Mouse (Mus musculus) limb, embryonic 13.5 days (tissue): Measurements from ENCODE around the gene Polrmt. TPM values are rescaled to one million over a fixed set of nuclear protein-coding genes. Genes with fewer than 3 reads are reported as not detected.

ENCODE experiments used
- ATAC-seq: fragments of 200-750 bp; cut with Nextera tagmentation; 2 replicates; pipeline ENCODE4 v1.8.0; 2017; ENCODE audit warnings: low read depth, moderate number of reproducible peaks, moderate TSS enrichment; ENCODE audit not compliant: low FRiP score
- H3K27ac ChIP-seq: fragments of 300-500 bp; sonication (generic); 2 replicates; pipeline ENCODE4 v1.5.1; 2015; ENCODE audit warnings: inconsistent platforms, mild to moderate bottlenecking, moderate library complexity
- H3K27me3 ChIP-seq: fragments of 300-500 bp; sonication (generic); 2 replicates; pipeline ENCODE4 v1.6.1; 2015; ENCODE audit warnings: mild to moderate bottlenecking, inconsistent platforms
- H3K36me3 ChIP-seq: fragments of 300-500 bp; sonication (generic); 2 replicates; pipeline ENCODE4 v1.6.1; 2015; ENCODE audit warnings: inconsistent platforms, mild to moderate bottlenecking, moderate library complexity
- H3K4me1 ChIP-seq: fragments of 300-500 bp; sonication (generic); 2 replicates; pipeline ENCODE4 v1.6.1; 2015; ENCODE audit warnings: inconsistent platforms
- H3K4me2 ChIP-seq: fragments of 300-500 bp; sonication (generic); replicated peaks from 2 replicates; pipeline ENCODE4 v1.6.1; 2015; ENCODE audit warnings: inconsistent platforms, mild to moderate bottlenecking, moderate library complexity
- H3K4me3 ChIP-seq: fragments of 300-500 bp; sonication (generic); 2 replicates; pipeline ENCODE4 v1.5.1; 2015; ENCODE audit warnings: moderate library complexity, mild to moderate bottlenecking, inconsistent platforms
- H3K9ac ChIP-seq: fragments of 300-500 bp; sonication (generic); 2 replicates; pipeline ENCODE4 v1.6.1; 2015; ENCODE audit warnings: mild to moderate bottlenecking, inconsistent platforms
- H3K9me3 ChIP-seq: fragments of 300-500 bp; sonication (generic); 2 replicates; pipeline ENCODE4 v1.6.1; 2016; ENCODE audit warnings: inconsistent platforms
- WGBS: fragments of 180-500 bp; shearing (Covaris S2); methylation state at CpG from one replicate; pipeline ENCODE4 v1.1.7; 2015; 5-methylcytosine and 5-hydroxymethylcytosine counted together
- polyA plus RNA-seq: library from polyadenylated mRNA; unstranded; fragments of >200 nt; fragmentation: Nextera tagmentation; extraction: Ambion mirVana; gene quantifications from 2 replicates; pipeline ENCODE4 v1.2.1, GENCODE M21; 2015

The Polrmt gene
- polyA plus RNA-seq, 1 experiment from 2014 or later, result 49.4 TPM

DNA sequence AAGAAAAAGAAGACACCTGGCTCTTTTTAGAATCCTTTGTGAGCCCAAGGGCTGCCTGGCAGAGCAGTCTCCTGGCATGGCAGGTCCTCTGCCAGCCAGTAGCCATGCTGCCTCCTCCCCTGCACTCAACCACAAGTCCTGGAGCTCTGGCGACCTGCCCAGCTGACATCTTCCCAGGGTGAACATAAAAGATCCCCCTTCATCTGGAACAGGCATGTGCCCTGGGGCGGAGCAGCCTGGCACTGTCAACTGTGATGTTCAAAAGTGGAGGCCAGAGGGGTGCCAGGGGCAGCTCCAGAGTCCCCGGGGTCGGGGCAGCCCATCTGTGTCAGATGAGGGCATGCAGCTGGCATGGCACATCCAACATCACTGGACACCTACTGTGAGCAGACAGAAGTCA lies 31.4 kb downstream of the Polrmt start:
- Histone ChIP-seq H3K36me3 (peaks cover 22% of the 10 kb centered on the region), H3K9me3 (no peaks in the 10 kb centered on the region), H3K4me2 (no peak overlapping the region), H3K27me3 (peaks cover 74% of the 10 kb centered on the region), H3K4me1 (peaks cover 19% of the 10 kb centered on the region), H3K9ac (no peak overlapping the region), H3K4me3 (no peak overlapping the region), H3K27ac (no peak overlapping the region)
- 76% methylated on average over 4 of the region's 4 CpGs for WGBS
- no peak for ATAC-seq

DNA sequence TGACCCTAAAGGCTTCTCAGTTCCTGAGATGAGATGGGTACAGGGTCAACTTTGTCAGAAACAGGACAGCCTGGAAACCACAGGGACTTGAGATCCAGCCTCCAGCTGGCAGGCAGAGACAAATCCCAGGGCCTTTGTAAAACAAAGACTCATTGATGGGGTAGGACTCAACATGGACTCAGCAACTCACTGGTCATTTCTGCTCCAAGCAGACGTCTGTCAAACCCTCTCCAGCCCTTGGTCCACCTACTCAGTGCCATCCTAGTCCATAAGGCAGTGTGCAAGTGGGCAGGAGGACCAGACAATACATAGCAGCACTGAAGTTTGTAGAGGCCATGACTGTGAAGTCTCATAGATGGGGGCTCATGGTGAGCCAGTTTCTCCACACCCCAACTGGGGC lies 33.2 kb downstream of the Polrmt start:
- Histone ChIP-seq H3K4me3 (no peak overlapping the region), H3K36me3 (peaks cover 38% of the 10 kb centered on the region), H3K27ac (no peak overlapping the region), H3K9ac (no peak overlapping the region), H3K4me1 (peaks cover 19% of the 10 kb centered on the region), H3K4me2 (no peak overlapping the region), H3K27me3 (peaks cover 55% of the 10 kb centered on the region), H3K9me3 (no peaks in the 10 kb centered on the region)
- 30% methylated on average over 1 of the region's 1 CpGs for WGBS
- ATAC-seq, result no peak

GRCm38 (mm10) chr10:79712499-79713126 lies 33.8 kb downstream of the Polrmt start:
- H3K4me2 ChIP-seq, result no peak overlapping the region
- H3K9me3 ChIP-seq, result no peaks in the 10 kb centered on the region
- peaks cover 43% of the 10 kb centered on the region for H3K36me3 ChIP-seq
- H3K27me3 ChIP-seq, result peaks cover 50% of the 10 kb centered on the region
- H3K27ac ChIP-seq, result no peak overlapping the region
- 22% methylated on average over 4 of the region's 6 CpGs for WGBS
- peaks cover 19% of the 10 kb centered on the region for H3K4me1 ChIP-seq
- no peak overlapping the region for H3K9ac ChIP-seq
- no peak overlapping the region for H3K4me3 ChIP-seq
- no peak; the same call in 1 of the 2 replicates for ATAC-seq

DNA sequence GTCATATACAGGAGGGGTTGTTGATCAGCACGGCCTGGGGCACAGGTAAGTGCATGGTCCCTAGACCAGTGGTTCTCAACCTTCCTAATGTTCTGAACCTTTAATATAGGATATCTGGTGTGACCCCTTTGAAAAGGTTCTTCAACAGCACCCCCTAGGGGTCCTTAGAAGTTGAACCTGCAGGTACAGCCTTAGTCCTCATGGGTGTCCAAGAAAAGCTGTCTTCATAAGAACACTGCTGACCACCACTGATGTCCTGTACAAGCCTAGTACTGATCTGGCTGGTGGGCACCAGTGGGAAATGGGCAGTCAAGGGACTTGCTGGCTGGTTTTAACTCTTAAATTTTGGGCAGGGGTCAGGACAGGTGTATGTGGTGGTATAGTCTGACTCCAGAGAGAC lies 34.4 kb downstream of the Polrmt start:
- H3K9me3 ChIP-seq, result no peaks in the 10 kb centered on the region
- H3K27ac ChIP-seq, result no peak overlapping the region
- 100% methylated on average over 1 of the region's 1 CpGs for WGBS
- peak; percentile 16; the same call in 1 of the 2 replicates for ATAC-seq
- peaks cover 44% of the 10 kb centered on the region for H3K27me3 ChIP-seq
- H3K4me2 ChIP-seq, result no peak overlapping the region
- no peak overlapping the region for H3K9ac ChIP-seq
- H3K4me3 ChIP-seq, result no peak overlapping the region
- peaks cover 19% of the 10 kb centered on the region for H3K4me1 ChIP-seq
- peaks cover 48% of the 10 kb centered on the region for H3K36me3 ChIP-seq

- no peak overlapping the region for H3K4me3 ChIP-seq
- H3K4me2 ChIP-seq, result no peak overlapping the region
- no peak overlapping the region for H3K9ac ChIP-seq
- peaks cover 60% of the 10 kb centered on the region for H3K36me3 ChIP-seq
- H3K4me1 ChIP-seq, result peaks cover 31% of the 10 kb centered on the region
- 82% methylated on average over 7 of the region's 7 CpGs for WGBS
- H3K27me3 ChIP-seq, result peaks cover 17% of the 10 kb centered on the region
- H3K27ac ChIP-seq, result no peak overlapping the region
- no peak for ATAC-seq
- H3K9me3 ChIP-seq, result no peaks in the 10 kb centered on the region
Observed at GRCm38 (mm10) chr10:79709307-79709706, 37.1 kb downstream of the Polrmt start.

DNA sequence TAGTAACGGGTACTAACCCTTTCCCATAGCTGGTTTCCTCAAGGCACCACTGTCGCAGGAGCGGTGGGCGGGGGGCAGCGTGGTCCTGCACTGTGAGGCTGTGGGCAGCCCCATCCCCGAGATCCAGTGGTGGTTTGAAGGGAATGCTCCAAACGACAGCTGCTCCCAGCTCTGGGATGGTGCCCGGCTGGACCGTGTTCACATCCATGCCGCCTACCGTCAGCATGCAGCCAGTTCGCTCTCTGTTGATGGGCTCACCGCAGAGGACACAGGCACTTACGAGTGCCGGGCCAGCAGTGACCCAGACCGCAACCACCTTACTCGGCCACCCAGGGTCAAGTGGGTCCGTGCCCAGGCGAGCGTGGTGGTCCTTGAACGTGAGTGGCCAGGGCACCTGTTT lies 37.7 kb downstream of the Polrmt start:
- H3K4me3 ChIP-seq, result no peak overlapping the region
- H3K4me2 ChIP-seq, result 0 out of 2 replicates have a peak overlapping the region, but pooled peaks have one; percentile 5
- H3K27me3 ChIP-seq, result peaks cover 11% of the 10 kb centered on the region
- no peak overlapping the region for H3K9ac ChIP-seq
- H3K36me3 ChIP-seq, result peaks cover 60% of the 10 kb centered on the region
- no peaks in the 10 kb centered on the region for H3K9me3 ChIP-seq
- ATAC-seq, result no peak
- peak overlapping the region; percentile 34; the same call in 1 of the 2 replicates for H3K27ac ChIP-seq
- peaks cover 31% of the 10 kb centered on the region for H3K4me1 ChIP-seq
- WGBS, result 93% methylated on average over 21 of the region's 21 CpGs

GRCm38 (mm10) chr10:79707759-79708158 lies 38.6 kb downstream of the Polrmt start:
- peaks cover 60% of the 10 kb centered on the region for H3K36me3 ChIP-seq
- H3K27me3 ChIP-seq, result 0 out of 2 replicates have a peak, but pooled peaks cover 2% of the 10 kb centered on the region
- H3K9ac ChIP-seq, result no peak overlapping the region; the same call in 1 of the 2 replicates
- H3K27ac ChIP-seq, result no peak overlapping the region
- no peak overlapping the region for H3K4me3 ChIP-seq
- ATAC-seq, result no peak
- WGBS, result 65% methylated on average over 4 of the region's 4 CpGs
- no peaks in the 10 kb centered on the region for H3K9me3 ChIP-seq
- H3K4me2 ChIP-seq, result peak overlapping the region; percentile 9; the same call in 1 of the 2 replicates
- H3K4me1 ChIP-seq, result peaks cover 31% of the 10 kb centered on the region

- WGBS, result 82% methylated on average over 1 of the region's 1 CpGs
- Histone ChIP-seq H3K27ac (0 out of 2 replicates have a peak overlapping the region, but pooled peaks have one; percentile 6), H3K9ac (peak overlapping the region; percentile 90; the same call in 1 of the 2 replicates), H3K4me3 (0 out of 2 replicates have a peak overlapping the region, but pooled peaks have one; percentile 78), H3K4me2 (peak overlapping the region; percentile 98), H3K9me3 (no peaks in the 10 kb centered on the region), H3K27me3 (no peaks in the 10 kb centered on the region), H3K36me3 (peaks cover 59% of the 10 kb centered on the region), H3K4me1 (peaks cover 31% of the 10 kb centered on the region)
- ATAC-seq, result no peak
Observed at GRCm38 (mm10) chr10:79707162-79707561, 39.2 kb downstream of the Polrmt start.

DNA sequence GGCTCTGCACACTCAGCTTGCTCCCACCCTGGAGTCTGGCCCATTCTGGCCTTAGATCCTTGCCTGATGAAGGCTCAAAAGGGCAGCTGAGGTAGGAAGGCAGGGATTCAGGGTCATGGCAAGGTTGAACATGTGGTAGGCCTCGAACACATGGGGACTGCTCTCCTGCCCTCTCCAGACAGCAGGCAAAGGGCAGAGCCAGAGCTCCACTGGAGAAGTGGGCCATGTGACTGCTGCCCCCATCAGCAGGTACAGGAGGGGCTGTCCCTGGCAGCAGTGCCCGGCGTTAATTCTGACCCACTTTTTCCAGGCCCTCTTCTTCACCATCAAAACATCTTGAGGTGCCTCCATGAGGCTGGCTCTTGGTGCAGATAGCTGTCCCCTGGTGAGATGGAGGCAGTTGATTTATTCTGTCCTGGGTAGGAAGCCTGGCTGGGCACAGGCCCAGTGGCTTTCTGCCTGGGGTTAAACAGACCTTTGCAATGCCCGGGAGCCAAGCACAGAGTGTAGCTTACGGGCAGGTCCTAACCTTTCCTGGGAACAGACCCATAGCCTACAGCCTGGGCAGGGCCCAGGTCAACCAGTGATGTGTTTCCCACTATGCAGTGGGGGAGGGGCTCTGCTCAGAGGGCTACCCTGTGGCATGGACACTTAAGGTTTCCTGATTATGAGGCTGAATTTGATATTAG lies 39.8 kb downstream of the Polrmt start:
- peak overlapping the region; percentile 90 for H3K9ac ChIP-seq
- peak overlapping the region; percentile 98 for H3K4me2 ChIP-seq
- peak overlapping the region; percentile 6; the same call in 1 of the 2 replicates for H3K27ac ChIP-seq
- H3K4me3 ChIP-seq, result peak overlapping the region; percentile 78
- no peaks in the 10 kb centered on the region for H3K9me3 ChIP-seq
- H3K36me3 ChIP-seq, result peaks cover 53% of the 10 kb centered on the region
- no peaks in the 10 kb centered on the region for H3K27me3 ChIP-seq
- WGBS, result 83% methylated on average over 5 of the region's 5 CpGs
- no peak for ATAC-seq
- H3K4me1 ChIP-seq, result peaks cover 34% of the 10 kb centered on the region

DNA sequence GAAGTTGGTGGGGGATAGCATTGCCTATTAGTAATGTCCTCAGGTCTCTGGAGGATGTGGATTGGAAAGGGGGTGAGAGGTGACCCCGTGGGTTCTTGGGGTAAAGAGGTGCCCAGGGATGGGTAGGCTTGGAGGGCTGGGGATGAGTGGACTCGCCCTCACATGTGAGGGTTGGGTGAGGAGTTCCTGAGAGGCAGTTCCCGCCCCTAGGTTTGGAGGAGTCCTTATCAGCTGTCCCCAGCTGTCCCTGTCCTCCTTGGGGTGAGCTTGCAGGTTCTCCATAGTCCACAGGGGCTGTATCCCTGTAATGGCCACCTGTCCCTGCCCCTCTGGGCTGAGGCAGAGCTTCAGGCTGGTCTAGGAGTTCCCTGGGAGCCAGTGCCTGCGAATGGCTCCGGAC lies 40.4 kb downstream of the Polrmt start:
- Histone ChIP-seq H3K27ac (no peak overlapping the region), H3K9ac (peak overlapping the region; percentile 90), H3K4me1 (peaks cover 40% of the 10 kb centered on the region), H3K9me3 (no peaks in the 10 kb centered on the region), H3K36me3 (peaks cover 47% of the 10 kb centered on the region), H3K4me2 (peak overlapping the region; percentile 98), H3K4me3 (peak overlapping the region; percentile 78), H3K27me3 (no peaks in the 10 kb centered on the region)
- WGBS, result 76% methylated on average over 5 of the region's 5 CpGs
- ATAC-seq, result no peak

DNA sequence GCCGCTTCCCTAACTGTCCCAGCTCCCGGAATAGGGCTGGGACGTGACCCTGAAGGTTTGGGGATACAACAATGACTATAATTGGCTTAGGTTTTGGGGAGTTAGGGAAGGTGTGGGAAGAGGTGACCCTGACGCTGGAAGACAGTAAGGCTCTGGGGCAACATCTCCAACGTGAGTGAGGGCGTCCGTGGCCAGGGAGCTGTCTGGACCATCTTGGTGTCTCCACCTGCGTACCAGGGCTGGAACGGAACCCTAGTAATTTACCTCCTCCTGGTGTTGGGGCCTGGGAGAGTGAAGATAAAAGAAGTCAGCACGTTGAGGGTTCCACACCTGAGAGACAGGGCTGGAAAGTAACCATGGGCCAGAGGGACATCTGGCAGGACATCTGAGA lies 41.4 kb downstream of the Polrmt start:
- Histone ChIP-seq H3K27me3 (no peaks in the 10 kb centered on the region), H3K4me2 (peak overlapping the region; percentile 98), H3K27ac (peak overlapping the region; percentile 79; the same call in 1 of the 2 replicates), H3K9ac (peak overlapping the region; percentile 90), H3K9me3 (no peaks in the 10 kb centered on the region), H3K36me3 (peaks cover 37% of the 10 kb centered on the region), H3K4me3 (peak overlapping the region; percentile 78), H3K4me1 (peaks cover 43% of the 10 kb centered on the region)
- 3% methylated on average over 10 of the region's 10 CpGs for WGBS
- no peak for ATAC-seq
